Comparison of ENCODE assay signal across 7 mouse cellular contexts in genomic region chr1:6142816-6143215, GRCm38 (mm10).
"Had no signal": no experiment of that assay in that cellular context is flagged by ENCODE, and none has a peak within 500 bp of the region (broad histone marks: within the 10 kb centered on the region; RNA-seq: fewer than 3 reads in every experiment).

No protein-coding gene starts in this region.

- DNase-seq: lung, adult 18-20 months; lung, embryonic 14.5 days; lung, postnatal 10 days; right cerebral cortex, postnatal 14 days; thymus, adult 2 months; thymus, postnatal 25 days; thymus, postnatal 4 days had no signal
